Mouse (Mus musculus): ENCODE results near the gene Aurkb. TPM values are rescaled to one million over a fixed set of nuclear protein-coding genes. Genes with fewer than 3 reads are reported as not detected.

The Aurkb gene
- polyA plus RNA-seq, 1 experiment, result 5.1 TPM

DNA sequence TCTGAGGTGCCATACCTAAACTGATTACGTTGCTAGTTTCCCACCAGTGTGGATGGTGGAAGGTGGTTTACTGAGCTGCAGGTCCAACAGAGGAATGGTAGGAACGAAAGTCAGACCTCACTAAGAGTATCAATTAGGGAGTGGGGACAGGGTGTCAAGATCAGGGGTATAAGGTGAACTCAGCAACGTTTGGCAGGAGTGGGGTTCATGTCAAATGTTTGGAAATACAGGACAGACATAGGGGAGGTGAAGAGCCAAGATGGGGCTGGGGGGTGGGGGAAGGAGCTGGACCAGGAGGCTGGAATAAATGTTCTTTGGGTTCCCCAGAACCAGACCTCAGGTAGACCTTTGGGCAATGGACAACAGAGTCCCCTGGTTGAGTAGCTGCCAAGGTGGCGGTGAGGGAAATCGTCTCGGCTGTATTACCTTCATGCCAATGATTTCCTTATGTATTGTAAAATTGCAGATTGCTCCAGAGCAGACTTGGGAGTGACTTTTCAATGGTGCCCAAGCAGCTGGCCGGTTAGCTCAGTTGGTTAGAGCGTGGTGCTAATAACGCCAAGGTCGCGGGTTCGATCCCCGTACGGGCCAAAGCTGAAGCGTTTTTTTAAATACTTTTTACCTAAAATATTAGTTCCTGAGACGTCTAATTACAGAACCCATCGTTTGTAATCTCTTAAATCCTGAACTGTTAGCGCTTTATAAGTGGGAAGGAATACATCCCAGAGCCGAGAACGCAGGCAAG lies 8.8 kb upstream of the Aurkb start:
- DNase-seq (ENCODE audit: low read depth), result no peak

DNA sequence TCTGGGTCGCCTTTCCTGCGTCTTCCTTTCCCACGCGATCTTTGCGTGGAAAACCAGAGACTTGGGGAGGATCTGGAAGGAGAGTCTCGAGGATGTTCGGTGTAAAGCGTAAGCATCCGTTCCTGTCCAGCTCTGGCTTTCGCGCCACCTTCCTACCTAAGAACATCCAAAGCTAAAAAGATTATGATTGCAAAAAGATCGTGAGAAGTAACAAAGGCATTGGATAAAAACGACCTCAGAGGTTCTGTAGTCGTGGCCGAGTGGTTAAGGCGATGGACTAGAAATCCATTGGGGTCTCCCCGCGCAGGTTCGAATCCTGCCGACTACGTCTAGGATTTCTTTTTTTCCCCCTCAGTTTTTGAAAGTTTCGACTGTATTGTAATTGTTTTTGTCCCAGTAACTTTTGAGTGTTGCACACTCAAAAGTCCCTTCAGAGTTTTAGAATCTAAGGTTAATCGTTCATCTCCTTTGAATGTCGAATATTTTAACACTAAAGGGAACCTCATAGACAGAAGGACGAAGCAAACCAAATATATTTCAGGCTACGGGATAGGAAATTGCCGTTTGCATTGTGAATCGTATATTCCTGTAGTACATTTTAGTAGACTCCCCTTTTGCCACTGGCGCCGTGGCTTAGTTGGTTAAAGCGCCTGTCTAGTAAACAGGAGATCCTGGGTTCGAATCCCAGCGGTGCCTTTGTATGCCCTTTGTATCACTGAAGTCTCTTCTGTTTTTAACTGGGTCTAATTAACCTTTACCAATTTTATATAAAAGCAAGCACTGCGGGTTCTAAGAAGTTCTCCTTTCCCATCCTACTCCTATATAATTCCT lies 8.0 kb upstream of the Aurkb start:
- no peak for DNase-seq (ENCODE audit: low read depth)

DNA sequence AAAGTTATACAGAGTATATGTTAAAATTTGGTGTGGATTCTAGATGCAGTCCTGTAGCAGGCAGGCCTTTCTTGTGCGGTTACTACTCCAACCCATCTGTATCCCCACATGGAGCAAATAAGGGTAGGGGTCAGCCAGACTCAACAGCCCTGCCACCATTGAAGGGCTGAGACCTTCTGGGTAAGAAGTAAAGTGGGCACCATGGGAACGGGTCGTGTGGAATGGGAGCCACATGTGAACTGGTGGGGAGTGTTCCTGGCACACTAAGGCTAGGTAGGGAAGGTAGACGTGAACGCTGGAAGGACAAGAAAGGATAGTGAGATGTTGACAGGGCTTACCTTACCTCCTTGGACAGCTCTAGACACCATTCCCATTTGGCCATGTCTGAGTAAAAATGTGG lies 7.3 kb upstream of the Aurkb start:
- no peak for DNase-seq (ENCODE audit: low read depth)

DNA sequence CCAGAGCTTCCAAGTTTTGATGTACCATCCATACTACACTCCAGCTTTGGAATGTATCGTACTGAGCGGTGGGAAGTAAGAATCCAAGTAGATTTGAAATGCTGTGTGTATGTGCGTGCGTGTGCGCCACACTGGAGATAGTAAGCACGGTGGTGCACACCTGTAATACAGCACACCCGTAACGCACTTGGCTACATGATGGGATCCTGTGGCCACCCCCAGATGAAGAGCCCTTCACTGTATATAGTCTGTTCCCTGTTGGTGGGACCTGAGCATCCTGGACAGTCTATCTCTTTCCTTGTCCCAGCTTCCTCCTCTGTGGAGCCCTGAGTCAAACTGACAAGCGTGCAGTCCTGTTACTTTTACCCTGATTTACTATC lies 938 bp downstream of the Aurkb start:
- no peak for DNase-seq (ENCODE audit: low read depth)

DNA sequence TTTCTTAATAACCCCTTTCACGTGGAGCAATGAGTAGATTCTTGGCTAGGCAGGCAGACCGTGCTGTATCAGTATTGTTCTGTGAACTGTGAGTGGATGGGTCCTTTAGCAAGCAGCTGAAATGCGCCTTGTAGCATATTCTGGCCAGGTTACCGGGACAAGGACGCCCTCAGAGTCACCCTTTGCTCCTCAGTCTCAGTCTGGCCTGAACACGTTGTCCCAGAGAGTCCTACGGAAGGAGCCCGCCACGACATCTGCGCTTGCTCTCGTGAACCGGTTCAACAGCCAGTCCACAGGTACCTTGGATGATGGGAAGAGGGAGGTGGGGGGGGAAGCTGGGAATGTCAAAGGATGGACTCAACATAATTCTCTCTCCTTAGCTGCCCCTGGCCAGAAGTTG lies 2.1 kb downstream of the Aurkb start:
- DNase-seq (ENCODE audit: low read depth), result no peak

DNA sequence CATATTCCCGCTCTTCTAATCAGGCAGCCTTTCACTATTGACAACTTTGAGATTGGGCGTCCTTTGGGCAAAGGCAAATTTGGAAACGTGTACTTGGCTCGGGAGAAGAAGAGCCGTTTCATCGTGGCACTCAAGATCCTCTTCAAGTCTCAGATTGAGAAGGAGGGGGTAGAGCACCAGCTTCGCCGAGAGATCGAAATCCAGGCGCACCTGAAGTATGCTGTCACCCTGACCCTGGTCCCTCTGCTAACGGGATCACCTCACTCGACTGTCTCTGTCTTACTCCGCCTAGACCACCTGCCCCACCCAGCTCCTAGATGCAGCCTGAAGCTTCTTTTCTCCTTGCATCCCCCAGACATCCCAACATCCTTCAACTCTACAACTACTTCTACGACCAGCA lies 2.7 kb downstream of the Aurkb start:
- no peak for DNase-seq (ENCODE audit: low read depth)

DNA sequence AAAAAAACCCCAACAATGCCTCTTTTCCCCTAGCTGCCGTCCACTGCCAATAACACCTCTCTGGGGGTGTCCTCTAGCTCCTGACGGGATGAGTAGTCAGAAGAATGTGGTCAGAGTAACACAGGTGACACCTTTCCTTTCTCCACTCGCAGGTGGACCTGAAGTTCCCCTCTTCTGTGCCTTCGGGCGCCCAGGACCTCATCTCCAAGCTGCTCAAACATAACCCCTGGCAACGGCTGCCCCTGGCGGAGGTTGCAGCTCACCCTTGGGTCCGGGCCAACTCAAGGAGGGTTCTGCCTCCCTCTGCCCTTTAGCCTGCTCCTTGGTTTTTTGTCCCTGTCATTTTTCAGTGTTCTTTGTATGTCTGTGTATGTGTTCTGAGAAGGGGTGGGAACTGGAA lies 5.3 kb downstream of the Aurkb start:
- no peak for DNase-seq (ENCODE audit: low read depth)

DNA sequence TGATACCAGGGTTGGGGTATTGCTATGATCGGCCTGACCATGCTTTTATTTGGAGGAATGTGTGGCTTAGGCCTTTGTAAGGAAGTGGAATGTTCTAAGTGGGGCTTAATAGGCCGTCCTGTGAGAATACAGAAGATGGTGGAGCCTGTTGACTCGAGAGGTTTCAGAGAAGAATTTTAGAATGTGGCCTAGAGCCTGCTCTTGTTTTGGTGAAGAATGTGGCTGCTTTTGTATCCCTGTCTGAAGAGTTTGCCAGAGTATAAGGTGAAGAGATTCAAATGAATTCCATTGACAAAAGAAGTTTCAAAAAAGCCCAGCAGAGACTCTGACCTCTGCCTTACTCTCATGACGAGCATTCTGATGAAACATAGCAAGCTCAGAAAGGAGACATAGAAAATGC lies 6.3 kb downstream of the Aurkb start:
- DNase-seq (ENCODE audit: low read depth), result no peak

DNA sequence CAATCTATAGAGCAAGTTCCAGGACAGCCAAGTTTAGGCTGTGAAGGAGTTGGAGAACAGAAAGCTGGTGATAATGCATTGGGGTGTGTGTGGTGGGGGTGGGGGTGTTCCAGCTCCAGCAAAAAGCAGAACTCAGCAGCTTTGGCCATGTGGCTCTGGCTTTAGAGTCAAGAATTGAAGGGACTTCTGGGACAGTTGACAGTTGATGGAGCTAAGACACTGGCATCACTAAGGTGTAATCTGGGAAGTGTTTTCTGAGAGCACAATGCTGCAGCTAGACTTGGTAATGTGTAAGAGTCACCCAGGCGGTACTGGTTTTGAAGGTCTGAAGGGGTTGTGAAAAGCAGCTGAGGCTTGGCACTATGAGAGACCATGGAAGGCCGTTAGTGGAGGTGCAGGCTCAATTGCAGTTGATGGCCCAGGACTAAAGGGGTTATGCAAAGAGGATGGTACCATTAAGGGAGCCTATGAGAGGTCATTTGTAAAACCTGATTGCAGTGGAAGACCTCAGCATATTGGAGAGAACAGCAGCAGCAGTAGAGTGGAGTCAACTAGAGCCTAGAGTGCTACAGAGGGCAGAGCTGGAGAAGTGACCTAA lies 7.5 kb downstream of the Aurkb start:
- no peak for DNase-seq (ENCODE audit: low read depth)

DNA sequence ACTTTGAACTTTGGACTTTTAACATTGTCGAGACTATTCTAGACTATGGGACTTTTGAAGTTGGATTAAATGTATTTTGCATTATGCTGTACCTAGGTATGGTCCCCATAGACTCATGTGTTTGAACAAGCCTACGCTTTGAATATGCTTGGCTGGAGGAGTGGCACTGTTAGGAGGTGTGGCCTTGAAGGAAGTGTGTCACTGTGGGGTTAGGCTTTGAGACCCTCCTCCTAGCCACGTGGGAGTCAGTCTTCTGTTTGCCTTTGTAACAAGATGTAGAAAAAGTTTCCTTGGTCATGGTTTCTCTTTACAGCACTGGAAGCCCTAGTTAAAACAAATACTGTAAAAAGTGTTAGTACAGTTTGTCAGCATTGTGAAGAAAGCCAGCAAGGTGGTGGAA lies 8.4 kb downstream of the Aurkb start:
- no peak for DNase-seq (ENCODE audit: low read depth)

DNA sequence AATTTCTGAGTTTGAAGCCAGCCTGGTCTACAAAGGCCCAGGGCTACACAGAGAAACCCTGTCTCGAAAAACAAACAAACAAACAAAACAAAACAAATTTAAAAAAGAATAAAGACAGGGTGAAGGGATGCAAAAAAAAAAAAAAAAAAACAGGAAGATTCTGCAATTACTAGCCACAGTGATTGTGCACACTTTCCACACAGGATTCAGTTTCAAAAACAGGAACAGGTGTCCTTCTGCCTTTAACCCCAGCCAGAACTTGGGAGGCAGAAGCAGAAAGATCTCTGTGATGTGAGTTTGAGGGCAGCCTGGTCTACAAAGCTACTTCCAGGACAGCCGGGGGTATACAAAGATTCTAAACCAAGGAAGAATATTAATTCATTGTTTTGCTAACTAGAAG lies 12.8 kb downstream of the Aurkb start:
- DNase-seq (ENCODE audit: low read depth), result no peak

DNA sequence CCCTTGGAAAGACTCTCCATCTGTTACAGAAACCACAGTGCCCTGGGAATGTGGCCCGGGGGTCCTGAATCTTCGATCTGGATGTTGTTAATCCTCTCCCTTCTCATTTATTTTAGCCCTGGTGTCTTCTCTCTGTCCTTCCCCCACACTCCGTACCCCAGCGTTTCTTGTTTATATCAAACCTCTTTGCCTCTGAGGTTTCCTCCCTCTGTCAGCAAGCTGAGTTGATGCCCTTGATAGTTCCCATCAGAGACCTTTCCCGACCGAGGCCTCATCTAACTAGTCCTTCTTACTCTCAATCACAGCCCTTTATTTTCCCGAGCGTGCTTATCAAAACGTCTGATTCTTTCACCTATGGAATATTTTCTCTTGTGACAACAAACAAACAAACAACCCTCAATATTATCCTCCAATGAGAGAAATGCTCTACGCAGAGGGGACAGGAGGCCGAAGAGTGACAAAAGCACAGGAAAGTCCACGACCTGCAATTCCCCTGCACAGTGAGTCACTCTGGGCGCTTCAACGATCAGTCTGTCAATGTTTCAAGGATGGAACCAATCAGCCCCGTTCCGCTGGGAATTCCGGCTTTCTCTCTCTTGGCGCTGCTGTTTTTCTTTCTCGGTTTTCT lies 13.4 kb downstream of the Aurkb start:
- DNase-seq (ENCODE audit: low read depth), result no peak

DNA sequence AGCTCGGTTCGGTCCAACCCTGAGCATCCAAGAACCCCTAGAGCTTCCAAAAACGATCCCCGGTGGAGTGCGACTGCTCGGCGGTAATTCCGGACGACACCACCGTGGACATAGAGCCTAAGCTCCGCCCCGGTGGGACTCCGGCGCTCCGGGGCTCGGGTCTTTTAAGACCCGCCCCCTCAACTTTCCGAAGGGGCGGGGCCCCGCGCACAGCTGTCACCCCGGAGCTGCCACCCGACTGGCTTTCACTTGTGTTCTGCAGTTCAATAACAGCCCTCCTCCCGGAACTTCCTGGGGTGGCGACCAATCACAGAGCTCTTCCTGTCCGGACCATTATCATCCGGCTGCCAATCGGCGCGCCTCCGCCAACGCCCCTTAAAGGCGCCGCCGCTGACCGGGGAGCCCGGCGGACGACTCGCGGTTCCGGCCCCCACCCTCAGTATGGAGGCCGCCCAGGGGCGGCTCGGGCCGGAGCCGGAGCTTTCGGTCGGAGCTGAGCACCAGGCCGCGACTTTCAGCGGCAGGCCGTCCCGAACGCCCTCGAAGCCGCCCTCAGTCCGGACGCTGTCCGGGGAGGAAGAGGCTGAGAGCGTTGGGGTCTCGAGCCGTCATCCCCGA lies 14.0 kb downstream of the Aurkb start, which contains the start of gene Borcs6:
TSS of gene Borcs6 (plus strand) at position 361 of the 618 bp plus-strand sequence.
- no peak for DNase-seq (ENCODE audit: low read depth)

DNA sequence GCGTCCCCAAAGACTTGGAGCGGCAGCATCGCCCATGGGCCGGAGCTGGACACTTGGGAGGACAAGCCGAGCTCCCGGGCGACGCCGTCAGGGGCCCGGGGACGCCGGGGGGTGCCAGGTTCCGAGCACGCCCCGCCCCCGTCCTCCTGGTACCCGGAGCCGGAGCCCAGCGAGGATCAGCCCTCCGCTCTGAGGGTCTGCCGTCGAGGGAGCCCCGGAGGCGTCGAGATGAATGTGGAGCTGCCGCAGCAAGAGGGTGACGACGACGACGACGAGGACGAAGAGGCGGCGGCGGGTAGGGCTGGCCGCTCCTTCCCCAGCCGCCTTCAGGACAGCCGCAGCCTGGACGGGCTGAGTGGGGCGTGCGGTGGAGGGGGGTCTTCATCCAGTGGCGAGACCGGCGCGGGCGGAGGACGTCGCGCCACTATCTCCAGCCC lies 14.5 kb downstream of the Aurkb start:
- DNase-seq (ENCODE audit: low read depth), result no peak

DNA sequence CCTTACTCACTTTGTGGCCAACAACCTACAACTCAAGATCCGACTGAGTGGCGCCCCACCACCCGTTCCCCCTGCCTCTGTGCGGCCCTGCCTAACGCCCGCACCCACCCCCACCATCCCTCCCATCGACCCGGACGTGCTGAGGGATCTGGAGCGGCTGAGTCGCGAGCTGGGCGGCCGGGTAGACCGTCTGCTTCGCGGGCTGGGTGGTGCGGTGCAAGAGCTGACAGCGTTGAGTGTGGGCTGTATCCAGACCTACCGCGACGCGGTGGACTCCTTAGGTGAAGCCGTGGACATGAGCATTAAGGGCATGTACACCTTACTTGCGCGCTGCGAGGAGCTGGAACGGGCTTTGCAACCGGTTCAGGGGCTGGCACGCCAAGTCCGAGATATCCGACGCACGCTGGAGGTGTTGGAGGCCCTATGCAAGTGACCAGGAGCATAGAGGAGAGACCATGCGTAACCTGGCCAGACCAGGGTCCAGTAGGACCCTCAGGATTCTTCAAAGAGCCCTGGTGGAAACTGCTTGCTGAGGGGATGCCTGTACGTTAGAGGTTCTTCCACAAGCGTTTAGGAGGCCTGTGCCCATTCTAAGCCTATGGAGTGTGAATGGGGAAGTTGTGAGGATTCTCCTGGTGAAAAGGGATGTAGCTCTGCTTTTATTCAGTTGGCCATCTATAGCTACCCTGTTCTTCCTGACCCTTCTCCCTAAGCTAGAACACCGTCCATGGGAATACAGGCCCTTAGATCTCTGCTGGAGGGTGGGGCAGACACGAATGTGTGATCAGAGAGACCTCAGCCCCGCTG lies 15.2 kb downstream of the Aurkb start:
- DNase-seq (ENCODE audit: low read depth), result no peak

DNA sequence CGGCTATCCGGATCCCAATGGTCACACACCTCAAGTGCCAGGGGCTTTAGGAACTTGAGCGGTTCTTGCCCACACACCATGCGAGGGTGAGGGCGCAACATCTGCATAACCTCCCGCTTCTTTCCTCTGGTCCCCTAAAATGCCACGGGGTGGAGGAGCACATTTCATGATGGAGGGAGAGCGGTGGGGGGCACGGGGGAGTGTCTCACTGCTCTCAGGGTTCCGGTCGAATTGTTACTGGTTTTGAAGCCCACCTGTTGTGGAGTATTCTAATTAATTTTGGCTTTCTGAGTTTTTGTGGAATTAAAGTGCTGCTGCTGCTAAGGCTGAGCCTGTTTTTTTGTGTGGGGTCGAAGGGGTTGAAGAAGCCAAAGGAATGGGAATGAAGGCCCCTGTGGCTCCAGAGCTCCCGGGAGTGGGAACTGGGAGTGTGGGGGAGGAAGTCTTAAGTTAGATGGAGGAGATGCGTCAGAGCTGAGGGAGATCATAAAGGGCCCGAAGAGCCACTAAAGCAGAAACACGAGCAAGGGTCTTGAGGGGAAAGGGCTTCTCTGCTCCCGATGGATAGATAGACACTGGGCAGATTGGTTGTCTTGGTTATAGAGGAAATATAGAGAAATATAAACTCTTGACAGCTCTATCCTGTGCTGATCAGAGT lies 15.9 kb downstream of the Aurkb start:
- DNase-seq (ENCODE audit: low read depth), result no peak

DNA sequence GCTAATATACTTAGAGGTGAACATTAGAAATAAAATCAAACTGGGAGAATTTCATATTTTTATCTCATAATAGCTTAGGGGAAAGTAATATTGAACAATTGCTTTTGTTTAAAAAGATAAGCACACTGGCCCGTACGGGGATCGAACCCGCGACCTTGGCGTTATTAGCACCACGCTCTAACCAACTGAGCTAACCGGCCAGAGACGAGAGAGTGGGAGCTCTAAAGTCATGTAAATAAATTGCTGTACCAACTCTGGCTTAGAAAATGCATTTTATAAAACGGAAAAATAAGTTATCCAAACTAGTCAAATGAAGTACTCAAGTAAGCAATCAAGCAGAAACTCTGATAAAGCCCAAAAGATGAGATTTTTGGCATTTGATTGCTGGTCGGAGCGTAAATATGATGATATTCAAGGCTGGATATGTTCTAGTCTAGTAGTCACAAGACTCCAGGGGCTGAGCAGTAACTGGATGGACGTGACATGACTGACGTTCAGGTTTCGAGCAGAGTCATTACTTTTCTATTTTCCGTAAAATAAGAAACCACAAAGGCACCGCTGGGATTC lies 16.8 kb downstream of the Aurkb start:
- DNase-seq (ENCODE audit: low read depth), result no peak

DNA sequence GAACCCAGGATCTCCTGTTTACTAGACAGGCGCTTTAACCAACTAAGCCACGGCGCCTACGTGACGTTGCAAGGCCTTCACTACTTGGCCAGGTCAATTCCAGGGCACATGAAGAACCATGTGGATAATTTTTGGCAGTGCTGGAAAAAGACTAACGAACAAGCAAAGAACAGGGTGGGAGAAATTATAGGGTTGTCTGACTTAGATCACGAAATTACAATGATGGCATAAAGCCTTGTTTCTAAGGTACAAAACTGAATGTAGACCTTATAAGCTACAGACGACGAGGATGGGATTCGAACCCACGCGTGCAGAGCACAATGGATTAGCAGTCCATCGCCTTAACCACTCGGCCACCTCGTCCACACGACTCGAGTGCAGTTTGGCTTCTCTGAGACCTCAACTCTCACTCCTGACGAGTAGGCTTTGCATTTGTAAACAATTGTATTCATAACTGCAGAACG lies 17.3 kb downstream of the Aurkb start:
- DNase-seq (ENCODE audit: low read depth), result no peak

DNA sequence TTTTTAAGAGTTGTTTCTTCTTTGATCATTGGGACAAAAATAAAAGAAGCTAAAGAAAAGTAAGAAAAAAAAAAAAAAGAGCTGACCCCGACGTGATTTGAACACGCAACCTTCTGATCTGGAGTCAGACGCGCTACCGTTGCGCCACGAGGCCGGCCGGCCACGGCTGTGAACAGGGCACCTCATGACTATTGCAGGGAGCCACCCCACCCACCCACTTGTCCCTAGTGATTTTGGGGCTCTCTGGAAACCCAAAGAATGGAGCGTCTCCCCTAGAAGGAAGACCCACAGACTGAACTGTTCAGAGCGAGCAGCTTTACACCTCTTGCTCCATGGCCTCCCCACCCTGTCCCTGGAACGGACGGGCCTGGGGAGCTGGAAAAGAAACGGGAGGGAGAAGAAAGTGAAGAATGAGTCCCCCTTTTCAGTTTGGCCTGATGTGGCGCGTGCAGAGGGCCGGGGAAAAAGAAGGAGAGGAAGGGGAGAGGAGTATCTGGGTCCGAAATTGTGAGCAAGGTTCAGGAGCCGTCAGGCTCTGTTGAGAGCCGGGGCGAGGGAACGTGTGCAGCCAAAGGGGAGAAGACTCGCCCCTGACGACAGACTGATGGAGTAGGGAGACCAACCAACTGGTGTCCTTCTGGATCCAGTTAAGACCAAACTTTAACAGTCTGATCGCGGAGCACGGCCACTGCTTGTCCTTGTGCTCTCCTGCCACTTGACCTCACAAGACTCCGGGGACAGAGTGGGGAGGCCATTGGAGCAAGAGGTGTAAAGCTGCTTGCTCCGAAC lies 18.2 kb downstream of the Aurkb start:
- DNase-seq (ENCODE audit: low read depth), result no peak
